Mouse (Mus musculus) kidney, adult 2 months (tissue): Measurements from ENCODE around the gene Bivm.

Experiments used
- CTCF ChIP-seq: fragments of 200-500 bp; conservative IDR thresholded peaks from 2 replicates; pipeline ENCODE4 v1.5.1; 2011; ENCODE audit warnings: low read depth, mild to moderate bottlenecking, control low read depth, low read length, moderate library complexity, mixed read lengths; ENCODE audit not compliant: insufficient read depth, insufficient read length
- POLR2A ChIP-seq: fragments of 200-500 bp; IDR thresholded peaks from one replicate; pipeline ENCODE4 v1.6.1; 2011; ENCODE audit warnings: low read depth, low read length, control low read depth

DNA sequence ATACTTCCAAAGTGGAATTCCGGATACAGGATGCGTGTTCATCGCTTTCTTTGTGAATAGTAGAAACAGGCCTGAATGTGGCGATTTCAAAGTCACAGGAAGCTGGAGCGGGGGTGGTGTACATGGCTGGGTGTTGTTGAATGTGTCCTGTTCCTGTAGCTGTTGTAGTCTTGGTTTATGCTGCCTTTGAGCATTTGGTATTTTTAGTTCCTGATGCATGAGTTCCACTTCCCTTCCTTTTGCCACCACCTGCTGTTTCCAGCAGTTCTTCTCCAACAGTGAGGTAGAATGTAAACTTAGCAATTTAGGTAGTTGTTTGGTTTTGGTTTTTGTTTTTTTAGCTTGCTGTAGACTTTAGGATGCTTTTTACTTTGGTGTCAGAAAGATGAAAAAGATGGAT lies 43.6 kb downstream of the Bivm start:
- no peak for TF ChIP-seq CTCF
- no peak for TF ChIP-seq POLR2A
